Mouse (Mus musculus): ENCODE results near the gene Nrxn1. TPM values are rescaled to one million over a fixed set of nuclear protein-coding genes. Genes with fewer than 3 reads are reported as not detected.

The Nrxn1 gene
- polyA plus RNA-seq, 1 experiment from 2014 or later, result 4.2 TPM

GRCm38 (mm10) chr17:90207617-90208016, 885.3 kb downstream of the Nrxn1 start:
- no peak for DNase-seq (ENCODE audit: low spot score)
- no peak overlapping the region for H3K4me3 ChIP-seq (ENCODE audit: low read depth, low read length)
- ATAC-seq (replicated peaks; ENCODE audit: low FRiP score, low TSS enrichment, low read depth), result no peak

GRCm38 (mm10) chr17:90203993-90204392, 888.9 kb downstream of the Nrxn1 start:
- Histone ChIP-seq H3K36me3 (ENCODE audit: control insufficient read depth, insufficient read depth, low read length) (no peaks in the 10 kb centered on the region), H3K27ac (ENCODE audit: low read depth) (no peak overlapping the region), H3K9me3 (ENCODE audit: control insufficient read depth, low read length) (no peaks in the 10 kb centered on the region), H3K27me3 (replicated peaks; ENCODE audit: control insufficient read depth, insufficient read depth, low read length) (no peaks in the 10 kb centered on the region), H3K4me1 (replicated peaks; ENCODE audit: control insufficient read depth, insufficient read depth, low read length) (no peaks in the 10 kb centered on the region), H3K4me2 (ENCODE audit: low read length) (no peak overlapping the region), H3K4me3 (ENCODE audit: low read depth, low read length) (no peak overlapping the region), H3K9ac (ENCODE audit: low read length) (no peak overlapping the region)
- no peak for ATAC-seq (replicated peaks; ENCODE audit: low FRiP score, low TSS enrichment, low read depth)
- DNase-seq (ENCODE audit: low spot score), result no peak

More at GRCm38 (mm10) chr17:90207617-90208016, 885.3 kb downstream of the Nrxn1 start:
- no peaks in the 10 kb centered on the region for H3K9me3 ChIP-seq (ENCODE audit: control insufficient read depth, low read length)
- H3K4me1 ChIP-seq (replicated peaks; ENCODE audit: control insufficient read depth, insufficient read depth, low read length), result no peaks in the 10 kb centered on the region
- WGBS, result 65% methylated on average over 5 of the region's 5 CpGs
- no peaks in the 10 kb centered on the region for H3K27me3 ChIP-seq (replicated peaks; ENCODE audit: control insufficient read depth, insufficient read depth, low read length)
- no peaks in the 10 kb centered on the region for H3K36me3 ChIP-seq (ENCODE audit: control insufficient read depth, insufficient read depth, low read length)
- H3K9ac ChIP-seq (ENCODE audit: low read length), result no peak overlapping the region
- H3K4me2 ChIP-seq (ENCODE audit: low read length), result no peak overlapping the region
- no peak overlapping the region for H3K27ac ChIP-seq (ENCODE audit: low read depth)

- Histone ChIP-seq H3K27ac (ENCODE audit: low read depth) (no peak overlapping the region), H3K9me3 (ENCODE audit: control insufficient read depth, low read length) (no peaks in the 10 kb centered on the region), H3K36me3 (ENCODE audit: control insufficient read depth, insufficient read depth, low read length) (no peaks in the 10 kb centered on the region), H3K9ac (ENCODE audit: low read length) (no peak overlapping the region), H3K4me2 (ENCODE audit: low read length) (no peak overlapping the region), H3K4me3 (ENCODE audit: low read depth, low read length) (no peak overlapping the region), H3K4me1 (replicated peaks; ENCODE audit: control insufficient read depth, insufficient read depth, low read length) (no peaks in the 10 kb centered on the region), H3K27me3 (replicated peaks; ENCODE audit: control insufficient read depth, insufficient read depth, low read length) (no peaks in the 10 kb centered on the region)
- ATAC-seq (replicated peaks; ENCODE audit: low FRiP score, low TSS enrichment, low read depth) (no peak), DNase-seq (ENCODE audit: low spot score) (no peak)
- 36% methylated on average over 2 of the region's 2 CpGs for WGBS
Measured at GRCm38 (mm10) chr17:90202785-90203184, 890.1 kb downstream of the Nrxn1 start.

GRCm38 (mm10) chr17:90196772-90197171, 896.1 kb downstream of the Nrxn1 start:
- 4% methylated on average over 1 of the region's 1 CpGs for WGBS
- DNase-seq (ENCODE audit: low spot score) (no peak), ATAC-seq (replicated peaks; ENCODE audit: low FRiP score, low TSS enrichment, low read depth) (no peak)
- Histone ChIP-seq H3K9ac (ENCODE audit: low read length) (no peak overlapping the region), H3K36me3 (ENCODE audit: control insufficient read depth, insufficient read depth, low read length) (no peaks in the 10 kb centered on the region), H3K4me2 (ENCODE audit: low read length) (no peak overlapping the region), H3K4me1 (replicated peaks; ENCODE audit: control insufficient read depth, insufficient read depth, low read length) (no peaks in the 10 kb centered on the region), H3K27me3 (replicated peaks; ENCODE audit: control insufficient read depth, insufficient read depth, low read length) (no peaks in the 10 kb centered on the region), H3K27ac (ENCODE audit: low read depth) (no peak overlapping the region), H3K4me3 (ENCODE audit: low read depth, low read length) (no peak overlapping the region), H3K9me3 (ENCODE audit: control insufficient read depth, low read length) (no peaks in the 10 kb centered on the region)

GRCm38 (mm10) chr17:90141602-90142001, 951.3 kb downstream of the Nrxn1 start:
- DNase-seq (ENCODE audit: low spot score) (no peak), ATAC-seq (replicated peaks; ENCODE audit: low FRiP score, low TSS enrichment, low read depth) (no peak)
- Histone ChIP-seq H3K9me3 (ENCODE audit: control insufficient read depth, low read length) (no peaks in the 10 kb centered on the region), H3K9ac (ENCODE audit: low read length) (no peak overlapping the region), H3K27ac (ENCODE audit: low read depth) (no peak overlapping the region), H3K27me3 (replicated peaks; ENCODE audit: control insufficient read depth, insufficient read depth, low read length) (no peaks in the 10 kb centered on the region), H3K36me3 (ENCODE audit: control insufficient read depth, insufficient read depth, low read length) (no peaks in the 10 kb centered on the region), H3K4me3 (ENCODE audit: low read depth, low read length) (no peak overlapping the region), H3K4me2 (ENCODE audit: low read length) (no peak overlapping the region), H3K4me1 (replicated peaks; ENCODE audit: control insufficient read depth, insufficient read depth, low read length) (no peaks in the 10 kb centered on the region)
- 56% methylated on average over 4 of the region's 4 CpGs for WGBS

GRCm38 (mm10) chr17:90130836-90131235, 962.0 kb downstream of the Nrxn1 start:
- Histone ChIP-seq H3K4me1 (replicated peaks; ENCODE audit: control insufficient read depth, insufficient read depth, low read length) (no peaks in the 10 kb centered on the region), H3K9ac (ENCODE audit: low read length) (no peak overlapping the region), H3K4me2 (ENCODE audit: low read length) (no peak overlapping the region), H3K4me3 (ENCODE audit: low read depth, low read length) (no peak overlapping the region), H3K27ac (ENCODE audit: low read depth) (no peak overlapping the region), H3K36me3 (ENCODE audit: control insufficient read depth, insufficient read depth, low read length) (no peaks in the 10 kb centered on the region), H3K9me3 (ENCODE audit: control insufficient read depth, low read length) (no peaks in the 10 kb centered on the region), H3K27me3 (replicated peaks; ENCODE audit: control insufficient read depth, insufficient read depth, low read length) (no peaks in the 10 kb centered on the region)
- DNase-seq (ENCODE audit: low spot score) (no peak), ATAC-seq (replicated peaks; ENCODE audit: low FRiP score, low TSS enrichment, low read depth) (no peak)
- 64% methylated on average over 12 of the region's 12 CpGs for whole genome bisulfite sequencing

GRCm38 (mm10) chr17:90129183-90129582, 963.7 kb downstream of the Nrxn1 start:
- H3K4me1 ChIP-seq (replicated peaks; ENCODE audit: control insufficient read depth, insufficient read depth, low read length), result no peaks in the 10 kb centered on the region
- no peak overlapping the region for H3K9ac ChIP-seq (ENCODE audit: low read length)
- no peaks in the 10 kb centered on the region for H3K27me3 ChIP-seq (replicated peaks; ENCODE audit: control insufficient read depth, insufficient read depth, low read length)
- ATAC-seq (replicated peaks; ENCODE audit: low FRiP score, low TSS enrichment, low read depth), result no peak
- H3K36me3 ChIP-seq (ENCODE audit: control insufficient read depth, insufficient read depth, low read length), result no peaks in the 10 kb centered on the region
- no peaks in the 10 kb centered on the region for H3K9me3 ChIP-seq (ENCODE audit: control insufficient read depth, low read length)
- H3K4me2 ChIP-seq (ENCODE audit: low read length), result no peak overlapping the region
- no peak overlapping the region for H3K4me3 ChIP-seq (ENCODE audit: low read depth, low read length)
- DNase-seq (ENCODE audit: low spot score), result no peak
- H3K27ac ChIP-seq (ENCODE audit: low read depth), result no peak overlapping the region
- WGBS, result 84% methylated on average over 2 of the region's 2 CpGs

- Histone ChIP-seq H3K27me3 (replicated peaks; ENCODE audit: control insufficient read depth, insufficient read depth, low read length) (no peaks in the 10 kb centered on the region), H3K27ac (ENCODE audit: low read depth) (no peak overlapping the region), H3K9ac (ENCODE audit: low read length) (no peak overlapping the region), H3K36me3 (ENCODE audit: control insufficient read depth, insufficient read depth, low read length) (no peaks in the 10 kb centered on the region), H3K9me3 (ENCODE audit: control insufficient read depth, low read length) (no peaks in the 10 kb centered on the region), H3K4me2 (ENCODE audit: low read length) (no peak overlapping the region), H3K4me3 (ENCODE audit: low read depth, low read length) (no peak overlapping the region), H3K4me1 (replicated peaks; ENCODE audit: control insufficient read depth, insufficient read depth, low read length) (no peaks in the 10 kb centered on the region)
- DNase-seq (ENCODE audit: low spot score) (no peak), ATAC-seq (replicated peaks; ENCODE audit: low FRiP score, low TSS enrichment, low read depth) (no peak)
- 63% methylated on average over 1 of the region's 1 CpGs for WGBS
Measured at GRCm38 (mm10) chr17:90127561-90127960, 965.3 kb downstream of the Nrxn1 start.

- Histone ChIP-seq H3K4me3 (ENCODE audit: low read depth, low read length) (no peak overlapping the region), H3K27me3 (replicated peaks; ENCODE audit: control insufficient read depth, insufficient read depth, low read length) (no peaks in the 10 kb centered on the region), H3K9ac (ENCODE audit: low read length) (no peak overlapping the region), H3K36me3 (ENCODE audit: control insufficient read depth, insufficient read depth, low read length) (no peaks in the 10 kb centered on the region), H3K4me2 (ENCODE audit: low read length) (no peak overlapping the region), H3K4me1 (replicated peaks; ENCODE audit: control insufficient read depth, insufficient read depth, low read length) (no peaks in the 10 kb centered on the region), H3K27ac (ENCODE audit: low read depth) (no peak overlapping the region), H3K9me3 (ENCODE audit: control insufficient read depth, low read length) (no peaks in the 10 kb centered on the region)
- DNase-seq (ENCODE audit: low spot score) (no peak), ATAC-seq (replicated peaks; ENCODE audit: low FRiP score, low TSS enrichment, low read depth) (no peak)
- WGBS, result 79% methylated on average over 5 of the region's 5 CpGs
Measured at GRCm38 (mm10) chr17:90122796-90123481, 969.9 kb downstream of the Nrxn1 start.
